Mouse (Mus musculus): ENCODE measurements around the gene Wdr73. TPM values are rescaled to one million over a fixed set of nuclear protein-coding genes. Genes with fewer than 3 reads are reported as not detected.

Wdr73 gene
- total and polyA plus RNA-seq, 3 experiments, result 42.4 to 55.7 (median 48.1) TPM

DNA sequence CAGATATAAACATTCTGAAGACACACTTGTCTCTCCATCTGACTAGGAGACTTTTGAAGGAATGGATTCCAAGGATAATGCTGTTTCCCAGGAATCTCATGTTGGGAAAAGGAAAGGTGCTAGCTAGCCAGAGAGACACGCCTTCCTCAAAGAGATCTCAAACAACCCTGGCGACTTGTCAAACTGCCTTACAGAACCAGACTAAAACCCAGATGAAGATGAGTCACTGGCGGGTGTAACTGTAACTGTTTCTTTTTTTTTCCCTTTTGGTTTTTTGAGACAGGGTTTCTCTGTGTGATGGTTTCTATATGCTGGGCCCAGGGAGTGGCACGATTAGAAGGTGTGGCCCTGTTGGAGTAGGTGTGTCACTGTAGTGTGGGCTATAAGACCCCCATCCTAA is 60.1 kb downstream of the Wdr73 start:
- H3K9ac ChIP-seq (ENCODE audit: insufficient read depth, low read depth), result no peak overlapping the region
- H3K79me2 ChIP-seq (replicated peaks; ENCODE audit: control insufficient read depth, extremely low read depth, insufficient read depth, poor library complexity, severe bottlenecking), result no peaks in the 10 kb centered on the region
- no peak for DNase-seq (ENCODE audit: extremely low read depth)
- H3K27ac ChIP-seq (ENCODE audit: insufficient read depth, low read depth), result no peak overlapping the region
- H3K4me1 ChIP-seq (ENCODE audit: control insufficient read depth in 1 of 2, insufficient read depth in 2 of 2), result peaks cover 12 to 61% of the 10 kb centered on the region in 2 experiments; a peak in 3 of 4 replicates
- dilution Hi-C loops (cut with MboI; ENCODE audit: extremely low pct_ligation_motif_present, extremely low pct_unique_long_range_greater_than_20kb, low sequenced_read_pairs) (no loop called here), in situ Hi-C loops (cut with MboI; ENCODE audit: low pct_ligation_motif_present, low pct_unique_long_range_greater_than_20kb, low sequenced_read_pairs) (loop anchor here (25.0 kb wide), 1 partner anchor 454 kb away; the partner anchor contains the start of gene Fes)
- H3K4me2 ChIP-seq (ENCODE audit: insufficient read depth, low read depth, poor library complexity, severe bottlenecking), result peak overlapping the region; percentile 5; the same call in 1 of the 2 replicates
- H3K27me3 ChIP-seq (replicated peaks), result no peaks in the 10 kb centered on the region
- TF ChIP-seq TBP (conservative IDR thresholded peaks at IDR 0.05; ENCODE audit: low read depth, low read length) (no peak), MEF2A (IDR thresholded peaks at IDR 0.05; ENCODE audit: borderline replicate concordance, low read depth, low read length) (no peak), ZNF384 (IDR thresholded peaks at IDR 0.05; ENCODE audit: low read depth, low read length) (peak; percentile 64), CHD1 (IDR thresholded peaks at IDR 0.05; ENCODE audit: low read depth, low read length) (no peak), E2F4 (IDR thresholded peaks at IDR 0.05; ENCODE audit: insufficient replicate concordance, low read depth, low read length) (no peak), ETS1 (conservative IDR thresholded peaks at IDR 0.05; ENCODE audit: low read depth, low read length) (peak; percentile 43; the same call in 1 of the 2 replicates), MAX (IDR thresholded peaks at IDR 0.05; ENCODE audit: low read length) (no peak), USF2 (conservative IDR thresholded peaks at IDR 0.05; ENCODE audit: low read depth, low read length) (no peak)
- peaks cover 3 to 12% of the 10 kb centered on the region in 2 experiments for H3K36me3 ChIP-seq (replicated peaks in 1 of 2; ENCODE audit: control insufficient read depth in 1 of 2, insufficient read depth in 1 of 2, low read length in 1 of 2)
- H3K4me3 ChIP-seq (replicated peaks in 1 of 3; ENCODE audit: low read depth in 2 of 3, low read length in 2 of 3, poor library complexity in 1 of 3), result no peak overlapping the region
- H3K9me3 ChIP-seq (replicated peaks; ENCODE audit: low read length), result no peaks in the 10 kb centered on the region

Other genes starting within 250 kb of the Wdr73 start
- gene Crtc3, start 212.4 kb downstream of the Wdr73 start, total RNA-seq (2012; rRNA removed), result 3.9 and 4.4 TPM in 2 replicates
- gene Crtc3, start 212.4 kb downstream of the Wdr73 start, total RNA-seq (2014; rRNA removed), result 1.2 and 1.3 TPM in 2 replicates
- 5.8 and 9.1 TPM in 2 replicates for gene Crtc3, start 212.4 kb downstream of the Wdr73 start, polyA plus RNA-seq (2012; ENCODE audit: insufficient read length, low read depth)
- gene Iqgap1, start 75.3 kb downstream of the Wdr73 start, total RNA-seq (2012; rRNA removed), result 77.0 and 87.5 TPM in 2 replicates
- gene Iqgap1, start 75.3 kb downstream of the Wdr73 start, total RNA-seq (2014; rRNA removed), result 43.1 and 49.6 TPM in 2 replicates
- 83.1 and 126 TPM in 2 replicates for gene Iqgap1, start 75.3 kb downstream of the Wdr73 start, polyA plus RNA-seq (2012; ENCODE audit: insufficient read length, low read depth)
- gene Zscan2, start 40.3 kb downstream of the Wdr73 start, total RNA-seq (2012; rRNA removed), result 2.3 and 3.7 TPM in 2 replicates
- 0.82 and 1.3 TPM in 2 replicates for gene Zscan2, start 40.3 kb downstream of the Wdr73 start, total RNA-seq (2014; rRNA removed)
- gene Zscan2, start 40.3 kb downstream of the Wdr73 start, polyA plus RNA-seq (2012; ENCODE audit: insufficient read length, low read depth), result 1.7 TPM in 2 replicates
- gene Nmb, start 3.8 kb upstream of the Wdr73 start, total RNA-seq (2012; rRNA removed), result 0.47 and 0.67 TPM in 2 replicates
- 0.66 TPM in 1 of 2 replicates, not detected in the other for gene Nmb, start 3.8 kb upstream of the Wdr73 start, total RNA-seq (2014; rRNA removed)
- gene Nmb, start 3.8 kb upstream of the Wdr73 start, polyA plus RNA-seq (2012; ENCODE audit: insufficient read length, low read depth), result 0.47 and 1.1 TPM in 2 replicates
- 93.5 and 105 TPM in 2 replicates for gene Sec11a, start 46.5 kb upstream of the Wdr73 start, total RNA-seq (2012; rRNA removed)
- gene Sec11a, start 46.5 kb upstream of the Wdr73 start, total RNA-seq (2014; rRNA removed), result 141 and 143 TPM in 2 replicates
- gene Sec11a, start 46.5 kb upstream of the Wdr73 start, polyA plus RNA-seq (2012; ENCODE audit: insufficient read length, low read depth), result 126 and 142 TPM in 2 replicates
- 10.1 and 12.8 TPM in 2 replicates for gene Zfp592, start 92.4 kb upstream of the Wdr73 start, total RNA-seq (2012; rRNA removed)
- gene Zfp592, start 92.4 kb upstream of the Wdr73 start, total RNA-seq (2014; rRNA removed), result 7.8 and 9.0 TPM in 2 replicates
- 16.9 and 23.6 TPM in 2 replicates for gene Zfp592, start 92.4 kb upstream of the Wdr73 start, polyA plus RNA-seq (2012; ENCODE audit: insufficient read length, low read depth)
- gene Alpk3, start 156.3 kb upstream of the Wdr73 start, total RNA-seq (2012; rRNA removed), result 0.13 and 0.64 TPM in 2 replicates
- 0.08 and 0.13 TPM in 2 replicates for gene Alpk3, start 156.3 kb upstream of the Wdr73 start, total RNA-seq (2014; rRNA removed)
- gene Alpk3, start 156.3 kb upstream of the Wdr73 start, polyA plus RNA-seq (2012; ENCODE audit: insufficient read length, low read depth), result 1.1 and 1.6 TPM in 2 replicates
- gene Slc28a1, start 213.5 kb upstream of the Wdr73 start, total RNA-seq (2012; rRNA removed), result 0.04 TPM in 1 of 2 replicates, not detected in the other
- not detected in 2 replicates for gene Slc28a1, start 213.5 kb upstream of the Wdr73 start, total RNA-seq (2014; rRNA removed)
- gene Slc28a1, start 213.5 kb upstream of the Wdr73 start, polyA plus RNA-seq (2012; ENCODE audit: insufficient read length, low read depth), result 0.13 and 0.22 TPM in 2 replicates

All from CH12.LX (cell line).